Mouse (Mus musculus) erythroblast, embryonic 14.5 days (primary cell): ENCODE measurements around the gene Zfp64.

Experiments used
- GATA1 ChIP-seq: IDR thresholded peaks from 2 replicates; pipeline ENCODE4 v1.6.1; 2012; ENCODE audit warnings: low read length, inconsistent platforms, mixed read lengths
- TAL1 ChIP-seq: IDR thresholded peaks from 3 replicates; pipeline ENCODE4 v1.6.1; 2012; ENCODE audit warnings: low read length, inconsistent platforms, mixed read lengths

DNA sequence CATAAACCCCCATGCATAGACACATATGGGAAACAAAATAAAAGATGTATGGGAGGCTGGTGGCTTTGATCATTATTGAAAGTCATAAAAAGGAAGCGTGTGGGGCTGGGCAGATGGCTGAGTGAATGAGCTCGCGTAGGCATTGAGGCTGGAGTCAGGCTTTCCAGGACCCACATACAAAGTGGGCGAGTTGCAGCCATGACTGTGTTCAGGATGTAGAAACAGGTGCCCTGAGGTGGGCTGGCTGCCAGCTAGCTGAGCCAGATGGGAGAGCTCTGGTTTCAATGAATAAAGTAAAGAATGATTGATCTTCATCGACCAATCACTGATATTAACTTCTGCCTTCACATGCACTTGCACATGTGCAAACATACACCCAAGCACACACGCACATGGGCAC lies 80.9 kb downstream of the Zfp64 start:
- TF ChIP-seq TAL1 (no peak), GATA1 (no peak)
